Mouse (Mus musculus): Measurements from ENCODE around the gene Serpinc1. TPM values are rescaled to one million over a fixed set of nuclear protein-coding genes. Genes with fewer than 3 reads are reported as not detected.

Gene Serpinc1
- polyA plus RNA-seq, 1 experiment from 2014 or later = 2.4 TPM

DNA sequence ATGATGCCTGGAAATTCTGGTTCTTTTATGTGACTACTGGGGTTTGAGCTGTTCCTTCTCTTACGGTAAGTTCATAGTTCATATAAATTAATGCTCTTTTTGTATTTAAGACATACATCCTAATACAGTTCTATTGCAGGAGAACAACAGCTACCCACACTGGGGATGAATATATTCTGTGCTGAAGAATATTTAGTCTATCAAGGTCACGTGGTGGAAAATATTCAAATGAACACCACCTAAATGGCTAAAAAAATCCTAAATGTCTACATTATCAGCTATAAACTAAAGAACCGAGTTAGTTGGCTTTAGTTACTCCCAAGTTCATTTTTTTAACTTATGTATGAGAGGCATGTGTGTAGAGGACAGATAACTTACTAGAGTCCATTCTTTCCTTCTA lies 51.7 kb downstream of the Serpinc1 start:
- H3K27me3 ChIP-seq (ENCODE audit: control insufficient read depth, insufficient read depth, low read length) = no peaks in the 10 kb centered on the region
- no peak overlapping the region for H3K4me3 ChIP-seq (ENCODE audit: low read depth, low read length)
- H3K4me1 ChIP-seq (ENCODE audit: control insufficient read depth, insufficient read depth, low read length) = no peaks in the 10 kb centered on the region
- no peak overlapping the region for H3K27ac ChIP-seq (ENCODE audit: low read depth, low read length)
- H3K9ac ChIP-seq (ENCODE audit: low read depth, low read length) = no peak overlapping the region
- no peak for ATAC-seq (replicated peaks; ENCODE audit: insufficient number of reproducible peaks, low FRiP score, low TSS enrichment)
- peaks cover 16% of the 10 kb centered on the region for H3K36me3 ChIP-seq (ENCODE audit: control insufficient read depth, insufficient read depth, low read length)
- WGBS (ENCODE audit: insufficient replicate concordance) = 86% methylated on average over 3 of the region's 3 CpGs
- no peaks in the 10 kb centered on the region for H3K9me3 ChIP-seq (replicated peaks; ENCODE audit: control insufficient read depth, low read length)
- no peak overlapping the region for H3K4me2 ChIP-seq

DNA sequence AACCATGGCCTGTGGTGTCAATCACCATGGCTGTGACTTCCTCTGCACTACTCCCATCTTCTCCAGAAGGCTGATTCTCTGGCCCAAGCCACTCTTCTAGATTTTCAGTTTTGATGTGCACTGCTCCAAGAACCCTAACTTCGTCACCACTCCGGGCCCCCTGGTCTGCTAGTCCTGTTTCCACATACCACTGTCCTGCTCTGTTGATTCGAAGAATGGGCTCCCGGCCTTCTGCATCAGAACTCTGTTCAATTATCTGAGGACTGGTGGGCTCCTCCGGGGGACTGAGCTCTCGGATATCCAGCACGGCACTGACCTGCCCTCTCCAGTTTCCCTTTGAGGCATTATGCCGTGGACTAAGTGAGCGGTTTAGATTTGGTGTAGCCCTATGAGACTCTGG lies 53.5 kb downstream of the Serpinc1 start:
- ATAC-seq (replicated peaks; ENCODE audit: insufficient number of reproducible peaks, low FRiP score, low TSS enrichment) = no peak
- Histone ChIP-seq H3K4me3 (ENCODE audit: low read depth, low read length) (no peak overlapping the region), H3K27ac (ENCODE audit: low read depth, low read length) (no peak overlapping the region), H3K9me3 (replicated peaks; ENCODE audit: control insufficient read depth, low read length) (no peaks in the 10 kb centered on the region), H3K4me1 (ENCODE audit: control insufficient read depth, insufficient read depth, low read length) (peaks cover 4% of the 10 kb centered on the region; the same call in 1 of the 2 replicates), H3K36me3 (ENCODE audit: control insufficient read depth, insufficient read depth, low read length) (peaks cover 22% of the 10 kb centered on the region), H3K27me3 (ENCODE audit: control insufficient read depth, insufficient read depth, low read length) (no peaks in the 10 kb centered on the region), H3K4me2 (no peak overlapping the region), H3K9ac (ENCODE audit: low read depth, low read length) (no peak overlapping the region)
- WGBS (ENCODE audit: insufficient replicate concordance) = 91% methylated on average over 9 of the region's 9 CpGs

DNA sequence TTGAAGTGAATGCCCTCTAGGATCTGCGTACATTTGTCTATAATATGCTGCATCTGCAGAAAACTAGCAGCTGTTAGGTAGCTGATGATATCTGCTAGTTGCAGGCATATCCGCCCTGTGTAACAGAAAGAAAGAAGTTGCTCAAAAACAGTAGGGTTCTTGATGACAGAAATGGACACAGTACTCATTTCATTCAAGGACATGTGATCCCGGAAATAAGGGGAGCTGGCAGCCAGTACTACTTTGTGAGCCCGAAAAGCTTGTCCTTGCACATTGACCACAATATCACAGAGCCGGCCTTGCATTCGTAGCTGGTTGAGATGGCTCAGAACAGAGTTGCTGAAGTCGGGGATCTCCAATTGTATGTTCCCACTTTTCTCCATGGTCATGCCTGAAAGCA lies 54.0 kb downstream of the Serpinc1 start:
- Histone ChIP-seq H3K9ac (ENCODE audit: low read depth, low read length) (no peak overlapping the region), H3K36me3 (ENCODE audit: control insufficient read depth, insufficient read depth, low read length) (peaks cover 24% of the 10 kb centered on the region), H3K4me2 (no peak overlapping the region), H3K9me3 (replicated peaks; ENCODE audit: control insufficient read depth, low read length) (no peaks in the 10 kb centered on the region), H3K27ac (ENCODE audit: low read depth, low read length) (no peak overlapping the region), H3K27me3 (ENCODE audit: control insufficient read depth, insufficient read depth, low read length) (no peaks in the 10 kb centered on the region), H3K4me1 (ENCODE audit: control insufficient read depth, insufficient read depth, low read length) (peaks cover 6% of the 10 kb centered on the region; the same call in 1 of the 2 replicates), H3K4me3 (ENCODE audit: low read depth, low read length) (no peak overlapping the region)
- ATAC-seq (replicated peaks; ENCODE audit: insufficient number of reproducible peaks, low FRiP score, low TSS enrichment) = no peak
- 89% methylated on average over 7 of the region's 7 CpGs for WGBS (ENCODE audit: insufficient replicate concordance)

DNA sequence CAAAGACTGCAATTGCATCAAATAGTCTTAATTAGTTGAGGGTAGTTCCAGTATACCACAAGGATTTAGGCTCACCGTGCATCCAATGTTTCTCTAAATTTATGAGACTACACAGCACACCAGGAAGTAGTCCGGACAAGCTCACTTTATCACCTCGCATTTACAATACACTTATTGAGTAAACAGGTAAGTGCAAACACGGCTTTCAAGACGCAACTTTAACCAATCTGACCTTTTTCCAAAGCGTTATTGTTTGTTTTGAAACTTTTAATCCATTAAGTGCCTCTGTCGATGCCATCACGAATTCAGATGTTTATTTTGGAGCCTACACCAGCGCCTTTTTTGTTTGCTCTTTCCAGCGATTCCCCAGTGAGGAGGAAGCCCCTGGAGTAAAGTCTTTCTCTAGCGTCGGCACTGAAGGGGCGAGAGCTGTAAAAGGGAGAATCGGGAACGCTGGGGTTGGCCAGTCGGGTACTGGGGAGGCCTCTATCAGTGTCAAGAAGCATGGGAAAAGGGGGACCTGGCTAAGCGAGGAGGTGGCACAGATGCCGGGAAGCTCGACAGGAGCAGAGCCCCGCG lies 55.6 kb downstream of the Serpinc1 start:
- WGBS (ENCODE audit: insufficient replicate concordance) = 2% methylated on average over 21 of the region's 21 CpGs
- no peak for ATAC-seq (replicated peaks; ENCODE audit: insufficient number of reproducible peaks, low FRiP score, low TSS enrichment)
- H3K36me3 ChIP-seq (ENCODE audit: control insufficient read depth, insufficient read depth, low read length) = peaks cover 34% of the 10 kb centered on the region
- H3K9me3 ChIP-seq (replicated peaks; ENCODE audit: control insufficient read depth, low read length) = no peaks in the 10 kb centered on the region
- H3K27me3 ChIP-seq (ENCODE audit: control insufficient read depth, insufficient read depth, low read length) = no peaks in the 10 kb centered on the region
- H3K27ac ChIP-seq (ENCODE audit: low read depth, low read length) = peak overlapping the region; percentile 87
- H3K4me1 ChIP-seq (ENCODE audit: control insufficient read depth, insufficient read depth, low read length) = peaks cover 10% of the 10 kb centered on the region; the same call in 1 of the 2 replicates
- peak overlapping the region; percentile 92 for H3K9ac ChIP-seq (ENCODE audit: low read depth, low read length)
- peak overlapping the region; percentile 65 for H3K4me2 ChIP-seq
- H3K4me3 ChIP-seq (ENCODE audit: low read depth, low read length) = peak overlapping the region; percentile 73

DNA sequence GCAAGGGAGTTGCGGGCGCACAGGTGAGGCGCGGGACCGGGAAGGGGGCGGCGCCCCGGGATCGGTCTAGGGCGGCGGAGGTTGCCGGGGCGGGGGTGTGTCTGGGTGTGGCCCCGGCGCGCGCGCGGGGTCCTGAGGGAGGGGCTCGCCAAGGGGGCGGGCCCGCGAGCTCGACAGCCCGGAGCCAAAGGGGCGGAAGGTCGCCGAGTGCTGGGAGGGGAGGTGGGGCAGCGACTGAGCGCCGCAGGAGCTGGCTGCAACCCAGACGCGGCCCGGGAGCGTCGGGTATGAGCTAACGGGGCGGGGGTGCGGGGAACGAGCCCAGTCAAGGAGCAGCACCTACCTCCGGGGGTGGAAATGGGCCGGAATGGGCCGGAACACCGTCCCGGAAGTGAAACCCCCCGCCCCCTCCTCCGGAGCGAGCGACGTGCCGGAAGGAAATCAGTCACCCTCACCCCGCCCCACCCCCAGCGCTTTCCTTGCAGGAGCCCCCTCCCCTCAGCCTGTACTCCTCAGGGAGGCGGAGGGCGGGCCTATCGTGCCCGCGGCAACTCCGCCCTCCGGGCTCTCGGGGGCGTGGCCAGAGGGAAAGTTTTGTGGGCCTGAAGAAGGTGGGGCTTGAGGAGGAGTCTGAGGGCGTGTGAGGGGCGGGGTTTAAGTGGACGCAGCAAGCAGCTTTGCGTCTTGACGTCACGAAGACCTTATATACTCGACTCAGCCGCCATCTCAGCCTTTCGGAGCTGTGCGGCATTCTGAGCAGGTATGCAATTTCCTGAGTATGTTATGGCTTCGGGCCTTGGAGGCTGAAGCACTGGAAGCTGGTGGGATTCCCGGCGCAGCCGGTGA lies 56.3 kb downstream of the Serpinc1 start, which contains the start of gene Zbtb37:
Gene Zbtb37 (minus strand): TSS at position 415 of the 846 bp plus-strand sequence.
- Histone ChIP-seq H3K9me3 (replicated peaks; ENCODE audit: control insufficient read depth, low read length) (no peaks in the 10 kb centered on the region), H3K27ac (ENCODE audit: low read depth, low read length) (peak within 1 kb of the TSS; percentile 87), H3K4me1 (ENCODE audit: control insufficient read depth, insufficient read depth, low read length) (peaks cover 10% of the 10 kb centered on the region; the same call in 1 of the 2 replicates), H3K4me3 (ENCODE audit: low read depth, low read length) (peak within 1 kb of the TSS; percentile 73), H3K4me2 (peak within 1 kb of the TSS; percentile 92), H3K27me3 (ENCODE audit: control insufficient read depth, insufficient read depth, low read length) (no peaks in the 10 kb centered on the region), H3K36me3 (ENCODE audit: control insufficient read depth, insufficient read depth, low read length) (peaks cover 33% of the 10 kb centered on the region), H3K9ac (ENCODE audit: low read depth, low read length) (peak within 1 kb of the TSS; percentile 92)
- peak; percentile 91 for ATAC-seq (replicated peaks; ENCODE audit: insufficient number of reproducible peaks, low FRiP score, low TSS enrichment)
- under 1% methylated on average over 55 of the region's 76 CpGs for WGBS (ENCODE audit: insufficient replicate concordance)

DNA sequence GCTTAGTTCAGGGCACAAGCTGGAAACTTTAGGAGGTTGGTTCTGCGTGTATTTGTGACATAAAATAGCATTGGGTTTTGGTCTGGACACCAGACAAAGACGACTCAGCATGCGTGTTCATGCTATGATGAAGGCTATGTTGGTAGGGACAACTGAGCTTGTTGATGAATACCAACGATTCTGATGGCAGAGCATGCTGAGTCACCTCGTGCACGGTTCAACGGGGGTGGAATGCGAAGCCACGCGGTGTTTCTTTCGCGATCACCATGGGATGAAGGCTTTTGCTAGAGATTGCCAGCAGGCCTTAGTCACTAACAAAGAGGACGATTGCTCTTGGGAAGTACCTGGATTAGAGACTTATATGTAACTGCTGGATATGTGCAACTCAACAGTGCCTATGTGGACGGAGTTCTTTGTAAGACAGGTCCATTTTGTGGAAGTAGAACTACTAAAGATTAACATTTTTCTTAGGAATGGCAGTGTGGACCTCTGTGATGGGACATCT lies 56.9 kb downstream of the Serpinc1 start:
- Histone ChIP-seq H3K9me3 (replicated peaks; ENCODE audit: control insufficient read depth, low read length) (no peaks in the 10 kb centered on the region), H3K27me3 (ENCODE audit: control insufficient read depth, insufficient read depth, low read length) (no peaks in the 10 kb centered on the region), H3K36me3 (ENCODE audit: control insufficient read depth, insufficient read depth, low read length) (peaks cover 32% of the 10 kb centered on the region), H3K4me2 (peak overlapping the region; percentile 92), H3K9ac (ENCODE audit: low read depth, low read length) (peak overlapping the region; percentile 92), H3K4me1 (ENCODE audit: control insufficient read depth, insufficient read depth, low read length) (peaks cover 10% of the 10 kb centered on the region; the same call in 1 of the 2 replicates), H3K27ac (ENCODE audit: low read depth, low read length) (peak overlapping the region; percentile 62), H3K4me3 (ENCODE audit: low read depth, low read length) (peak overlapping the region; percentile 73)
- under 1% methylated on average over 14 of the region's 14 CpGs for WGBS (ENCODE audit: insufficient replicate concordance)
- ATAC-seq (replicated peaks; ENCODE audit: insufficient number of reproducible peaks, low FRiP score, low TSS enrichment) = no peak

DNA sequence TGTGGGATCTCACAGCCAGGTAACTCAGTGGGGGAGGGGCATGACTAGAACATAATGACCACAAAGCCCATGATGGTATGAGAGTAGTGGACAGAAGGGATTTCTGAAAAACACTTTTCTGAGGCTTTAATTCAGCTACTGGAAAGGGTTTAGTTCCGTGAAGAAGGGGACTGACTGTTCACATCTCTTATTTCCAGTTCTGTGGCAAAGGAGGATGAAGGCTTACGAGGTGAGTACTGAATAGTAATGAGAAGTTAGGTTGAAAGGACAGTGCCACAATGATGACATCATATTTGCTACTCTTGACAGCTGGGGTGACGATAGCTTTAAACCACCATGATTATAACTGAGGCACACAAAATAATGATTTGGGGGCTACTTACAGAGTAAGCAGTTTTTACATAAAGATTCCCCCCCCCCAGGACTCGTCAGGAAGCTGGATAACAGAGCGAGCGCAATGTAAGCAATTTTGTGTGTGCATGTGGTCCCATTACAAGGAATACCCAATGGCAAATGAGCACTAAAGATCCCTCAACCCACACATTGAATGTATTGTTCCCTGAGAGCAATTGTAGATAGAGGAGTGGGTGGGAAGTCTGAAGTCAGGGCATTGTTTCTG lies 57.5 kb downstream of the Serpinc1 start:
- Histone ChIP-seq H3K9me3 (replicated peaks; ENCODE audit: control insufficient read depth, low read length) (no peaks in the 10 kb centered on the region), H3K27ac (ENCODE audit: low read depth, low read length) (peak overlapping the region; percentile 62), H3K4me1 (ENCODE audit: control insufficient read depth, insufficient read depth, low read length) (peaks cover 10% of the 10 kb centered on the region; the same call in 1 of the 2 replicates), H3K4me3 (ENCODE audit: low read depth, low read length) (peak overlapping the region; percentile 73), H3K36me3 (ENCODE audit: control insufficient read depth, insufficient read depth, low read length) (peaks cover 31% of the 10 kb centered on the region), H3K27me3 (ENCODE audit: control insufficient read depth, insufficient read depth, low read length) (no peaks in the 10 kb centered on the region), H3K4me2 (peak overlapping the region; percentile 92), H3K9ac (ENCODE audit: low read depth, low read length) (peak overlapping the region; percentile 92)
- ATAC-seq (replicated peaks; ENCODE audit: insufficient number of reproducible peaks, low FRiP score, low TSS enrichment) = no peak
- 1% methylated on average over 6 of the region's 6 CpGs for WGBS (ENCODE audit: insufficient replicate concordance)

DNA sequence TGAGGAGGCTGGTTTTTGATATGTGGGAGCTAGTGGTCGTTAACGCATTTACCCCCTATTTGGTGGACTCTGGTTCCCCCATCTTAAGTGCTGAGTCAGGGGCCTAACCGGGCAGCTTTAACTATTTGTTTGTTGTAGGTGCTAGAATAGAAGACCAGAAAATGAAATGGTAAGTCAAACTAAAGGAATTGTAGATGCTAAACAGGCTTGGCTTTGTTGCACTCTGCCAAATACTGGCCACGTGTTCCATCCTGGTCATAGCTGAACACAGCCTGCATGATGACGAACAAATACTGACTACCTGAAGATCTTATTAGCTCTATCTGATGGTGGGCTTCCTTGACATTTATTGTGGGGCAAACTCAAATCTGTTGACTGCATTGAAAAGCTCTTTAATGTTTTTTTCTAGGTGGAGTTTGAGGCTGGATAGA lies 58.0 kb downstream of the Serpinc1 start:
- H3K27ac ChIP-seq (ENCODE audit: low read depth, low read length) = peak overlapping the region; percentile 62
- H3K36me3 ChIP-seq (ENCODE audit: control insufficient read depth, insufficient read depth, low read length) = peaks cover 28% of the 10 kb centered on the region
- ATAC-seq (replicated peaks; ENCODE audit: insufficient number of reproducible peaks, low FRiP score, low TSS enrichment) = no peak
- peaks cover 10% of the 10 kb centered on the region; the same call in 1 of the 2 replicates for H3K4me1 ChIP-seq (ENCODE audit: control insufficient read depth, insufficient read depth, low read length)
- H3K4me2 ChIP-seq = peak overlapping the region; percentile 92
- H3K9ac ChIP-seq (ENCODE audit: low read depth, low read length) = peak overlapping the region; percentile 92
- H3K9me3 ChIP-seq (replicated peaks; ENCODE audit: control insufficient read depth, low read length) = no peaks in the 10 kb centered on the region
- no peaks in the 10 kb centered on the region for H3K27me3 ChIP-seq (ENCODE audit: control insufficient read depth, insufficient read depth, low read length)
- WGBS (ENCODE audit: insufficient replicate concordance) = under 1% methylated on average over 5 of the region's 5 CpGs
- H3K4me3 ChIP-seq (ENCODE audit: low read depth, low read length) = peak overlapping the region; percentile 73
